Mouse (Mus musculus) hindbrain, postnatal 0 days (tissue): ENCODE measurements at regions not wholly inside any gene's neighbourhood (a gene's known extent, or its start where the extent isn't known, plus 50 kb on each side); places are given as distances from the start of the nearest gene placed in this dataset.

ENCODE experiments used
- ATAC-seq: fragments of 200-750 bp; cut with Nextera tagmentation; 2 replicates; pipeline ENCODE4 v1.8.0; 2017; ENCODE audit warnings: mild to moderate bottlenecking, moderate TSS enrichment, moderate library complexity
- DNase-seq: peaks from one replicate; pipeline ENCODE4 v3.0.0-alpha.2; 2015; ENCODE audit warnings: low spot score
- H3K27ac ChIP-seq: fragments of 300-500 bp; sonication (generic); 2 replicates; pipeline ENCODE4 v1.5.1; 2014; ENCODE audit warnings: mild to moderate bottlenecking
- H3K27me3 ChIP-seq: fragments of 300-500 bp; sonication (generic); 2 replicates; pipeline ENCODE4 v1.6.1; 2014; ENCODE audit warnings: low read length, mixed read lengths; ENCODE audit not compliant: insufficient read depth
- H3K36me3 ChIP-seq: fragments of 300-500 bp; sonication (generic); 2 replicates; pipeline ENCODE4 v1.6.1; 2014; ENCODE audit warnings: low read length, mixed read lengths; ENCODE audit not compliant: insufficient read depth
- H3K4me1 ChIP-seq: fragments of 300-500 bp; sonication (generic); 2 replicates; pipeline ENCODE4 v1.6.1; 2014; ENCODE audit warnings: antibody characterized with exemption, low read length, mixed read lengths; ENCODE audit not compliant: insufficient read depth
- H3K4me2 ChIP-seq: fragments of 300-500 bp; sonication (generic); 2 replicates; pipeline ENCODE4 v1.6.1; 2014; ENCODE audit warnings: low read depth, mild to moderate bottlenecking, low read length, moderate library complexity, mixed read lengths
- H3K4me3 ChIP-seq: fragments of 300-500 bp; sonication (generic); 2 replicates; pipeline ENCODE4 v1.5.1; 2014; ENCODE audit warnings: low read length
- H3K9ac ChIP-seq: fragments of 300-500 bp; sonication (generic); replicated peaks from 2 replicates; pipeline ENCODE4 v1.6.1; 2014; ENCODE audit warnings: mild to moderate bottlenecking, low read length, moderate library complexity, mixed read lengths
- H3K9me3 ChIP-seq: fragments of 300-500 bp; sonication (generic); 2 replicates; pipeline ENCODE4 v1.6.1; 2016; ENCODE audit warnings: low read length, mixed read lengths
- CTCF ChIP-seq: IDR thresholded peaks from 2 replicates; pipeline ENCODE4 v1.5.1; 2016; ENCODE audit warnings: antibody characterized with exemption, control low read depth, low read depth
- WGBS: fragments of 180-500 bp; shearing (Covaris S2); extraction: QIAGEN DNeasy Blood & Tissue Kit; methylation state at CpG from one replicate; pipeline ENCODE4 v1.1.7; 2014; 5-methylcytosine and 5-hydroxymethylcytosine counted together
- microRNA-seq, 2 experiments: library from miRNA; unstranded; fragments of <30 nt; microRNA quantifications; one replicate each; pipeline ENCODE4; 2016

- no peak for TF ChIP-seq CTCF
- 89% methylated on average over 5 of the region's 5 CpGs for WGBS
- Histone ChIP-seq H3K9me3 (no peaks in the 10 kb centered on the region), H3K27ac (no peak overlapping the region), H3K36me3 (no peaks in the 10 kb centered on the region), H3K4me3 (no peak overlapping the region), H3K9ac (no peak overlapping the region), H3K27me3 (no peaks in the 10 kb centered on the region), H3K4me1 (no peaks in the 10 kb centered on the region), H3K4me2 (no peak overlapping the region)
- no peak for ATAC-seq
- no peak for DNase-seq
Observed at GRCm38 (mm10) chr3:134162288-134162687, 74.0 kb upstream of the Cxxc4 start.

- no peaks in the 10 kb centered on the region for H3K27me3 ChIP-seq
- DNase-seq (no peak), ATAC-seq (no peak)
- H3K4me3 ChIP-seq, result no peak overlapping the region
- no peak overlapping the region for H3K4me2 ChIP-seq
- 49% methylated on average over 1 of the region's 1 CpGs for WGBS
- H3K4me1 ChIP-seq, result no peaks in the 10 kb centered on the region
- no peaks in the 10 kb centered on the region for H3K36me3 ChIP-seq
- no peak overlapping the region for H3K9ac ChIP-seq
- no peak for TF ChIP-seq CTCF
- no peaks in the 10 kb centered on the region for H3K9me3 ChIP-seq
- H3K27ac ChIP-seq, result no peak overlapping the region
Observed at GRCm38 (mm10) chr3:134169922-134170321, 66.4 kb upstream of the Cxxc4 start.

- 19% methylated on average over 3 of the region's 3 CpGs for WGBS
- TF ChIP-seq CTCF, result no peak
- H3K4me1 ChIP-seq, result no peaks in the 10 kb centered on the region
Observed at GRCm38 (mm10) chr3:134172357-134172756, 63.9 kb upstream of the Cxxc4 start.

GRCm38 (mm10) chr3:134178491-134179054, 57.7 kb upstream of the Cxxc4 start:
- no peak for TF ChIP-seq CTCF
- Histone ChIP-seq H3K4me2 (no peak overlapping the region), H3K4me1 (no peaks in the 10 kb centered on the region), H3K27ac (no peak overlapping the region), H3K36me3 (no peaks in the 10 kb centered on the region), H3K27me3 (no peaks in the 10 kb centered on the region), H3K4me3 (no peak overlapping the region), H3K9ac (no peak overlapping the region), H3K9me3 (no peaks in the 10 kb centered on the region)
- DNase-seq, result peak; percentile 3
- WGBS, result 38% methylated on average over 7 of the region's 7 CpGs
- ATAC-seq, result peak; percentile 45

More at GRCm38 (mm10) chr3:134172357-134172756, 63.9 kb upstream of the Cxxc4 start:
- H3K9me3 ChIP-seq, result no peaks in the 10 kb centered on the region
- no peak overlapping the region for H3K4me2 ChIP-seq
- H3K9ac ChIP-seq, result no peak overlapping the region
- H3K27ac ChIP-seq, result no peak overlapping the region
- DNase-seq, result peak; percentile 2
- no peaks in the 10 kb centered on the region for H3K36me3 ChIP-seq
- ATAC-seq, result peak; percentile 61; the same call in 1 of the 2 replicates
- H3K4me3 ChIP-seq, result no peak overlapping the region
- no peaks in the 10 kb centered on the region for H3K27me3 ChIP-seq

- H3K4me2 ChIP-seq, result no peak overlapping the region
- DNase-seq, result no peak
- TF ChIP-seq CTCF, result no peak
- H3K9me3 ChIP-seq, result no peaks in the 10 kb centered on the region
- 95% methylated on average over 4 of the region's 4 CpGs for WGBS
- H3K27ac ChIP-seq, result no peak overlapping the region
- H3K36me3 ChIP-seq, result no peaks in the 10 kb centered on the region
- H3K9ac ChIP-seq, result no peak overlapping the region
- H3K27me3 ChIP-seq, result no peaks in the 10 kb centered on the region
- no peaks in the 10 kb centered on the region for H3K4me1 ChIP-seq
- no peak for ATAC-seq
- H3K4me3 ChIP-seq, result no peak overlapping the region
Observed at GRCm38 (mm10) chr3:134184042-134184441, 52.2 kb upstream of the Cxxc4 start.

Small RNA genes in the stretch of these regions (microRNA-seq; reads per million reads assigned to microRNA genes)
- gene Gm44361, result 0 reads per million in 2 experiments
